Mouse (Mus musculus): ENCODE data around the gene Msln. TPM values are rescaled to one million over a fixed set of nuclear protein-coding genes. Genes with fewer than 3 reads are reported as not detected.

Msln gene
- polyA plus RNA-seq, 1 experiment: 23.6 TPM

GRCm38 (mm10) chr17:25775318-25776062, 21.3 kb upstream of the Msln start:
- Histone ChIP-seq H3K4me3 (ENCODE audit: control insufficient read depth, insufficient read depth, low read length) (no peak overlapping the region), H3K27ac (ENCODE audit: control insufficient read depth, insufficient read depth, low read length) (no peak overlapping the region), H3K27me3 (ENCODE audit: control insufficient read depth, insufficient read depth, low read length) (no peaks in the 10 kb centered on the region), H3K4me1 (replicated peaks; ENCODE audit: control insufficient read depth, insufficient read depth, low read length) (peaks cover 8% of the 10 kb centered on the region), H3K36me3 (ENCODE audit: control insufficient read depth, insufficient read depth, low read length) (no peaks in the 10 kb centered on the region)
- no peak for DNase-seq
- 79% methylated on average over 10 of the region's 10 CpGs for WGBS
- no peak for TF ChIP-seq POLR2A (IDR thresholded peaks at IDR 0.05; ENCODE audit: control insufficient read depth, extremely low read depth, insufficient read depth, low read length, poor library complexity)
- TF ChIP-seq CTCF (IDR thresholded peaks at IDR 0.05; ENCODE audit: borderline replicate concordance, control insufficient read depth, extremely low read depth, insufficient read depth, low read length, poor library complexity): no peak

DNA sequence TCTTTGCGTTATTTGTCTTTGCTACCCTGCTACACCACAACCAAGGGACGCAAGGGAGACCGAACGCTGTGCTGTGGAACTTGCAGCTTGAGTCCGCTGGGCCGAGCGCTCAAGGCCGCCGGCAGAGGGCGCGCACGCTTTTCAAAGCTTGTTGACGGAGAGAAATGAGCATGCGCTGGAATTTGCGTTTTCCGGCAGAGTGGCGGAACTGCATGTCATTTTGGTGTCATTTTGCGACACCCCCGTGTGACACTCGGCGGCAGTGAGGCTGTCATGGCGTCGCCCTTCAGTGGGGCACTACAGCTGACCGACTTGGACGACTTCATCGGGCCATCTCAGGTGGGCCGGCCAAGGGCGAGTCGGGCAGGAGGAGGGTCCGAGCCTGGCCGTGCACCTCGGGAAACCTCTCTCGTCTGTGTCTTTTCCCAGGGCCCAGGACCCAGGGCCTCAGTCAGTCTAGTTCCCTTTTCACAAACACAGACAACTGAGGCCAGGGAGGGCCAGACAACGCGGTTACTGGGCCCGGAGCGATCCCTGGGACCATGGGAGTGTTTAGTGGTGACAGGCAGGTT, 19.5 kb upstream of the Msln start, which contains the start of gene Narfl:
Gene Narfl (plus strand): TSS at position 228 of the 572 bp plus-strand sequence.
- Histone ChIP-seq H3K4me3 (ENCODE audit: control insufficient read depth, insufficient read depth, low read length) (peak within 1 kb of the TSS; percentile 82), H3K4me1 (replicated peaks; ENCODE audit: control insufficient read depth, insufficient read depth, low read length) (peaks cover 8% of the 10 kb centered on the region), H3K36me3 (ENCODE audit: control insufficient read depth, insufficient read depth, low read length) (no peaks in the 10 kb centered on the region), H3K27ac (ENCODE audit: control insufficient read depth, insufficient read depth, low read length) (no peak within 1 kb of the TSS), H3K27me3 (ENCODE audit: control insufficient read depth, insufficient read depth, low read length) (no peaks in the 10 kb centered on the region)
- TF ChIP-seq POLR2A (IDR thresholded peaks at IDR 0.05; ENCODE audit: control insufficient read depth, extremely low read depth, insufficient read depth, low read length, poor library complexity) (peak; percentile 60; the same call in 1 of the 2 replicates), CTCF (IDR thresholded peaks at IDR 0.05; ENCODE audit: borderline replicate concordance, control insufficient read depth, extremely low read depth, insufficient read depth, low read length, poor library complexity) (peak; percentile 98)
- WGBS: under 1% methylated on average over 37 of the region's 37 CpGs
- DNase-seq: peak; percentile 97

- no peak overlapping the region for H3K4me3 ChIP-seq (ENCODE audit: control insufficient read depth, insufficient read depth, low read length)
- 56% methylated on average over 9 of the region's 9 CpGs for WGBS
- TF ChIP-seq CTCF (IDR thresholded peaks at IDR 0.05; ENCODE audit: borderline replicate concordance, control insufficient read depth, extremely low read depth, insufficient read depth, low read length, poor library complexity) (no peak), POLR2A (IDR thresholded peaks at IDR 0.05; ENCODE audit: control insufficient read depth, extremely low read depth, insufficient read depth, low read length, poor library complexity) (no peak)
- H3K27me3 ChIP-seq (ENCODE audit: control insufficient read depth, insufficient read depth, low read length): no peaks in the 10 kb centered on the region
- peaks cover 5% of the 10 kb centered on the region for H3K4me1 ChIP-seq (replicated peaks; ENCODE audit: control insufficient read depth, insufficient read depth, low read length)
- H3K27ac ChIP-seq (ENCODE audit: control insufficient read depth, insufficient read depth, low read length): no peak overlapping the region
- DNase-seq: no peak
- H3K36me3 ChIP-seq (ENCODE audit: control insufficient read depth, insufficient read depth, low read length): no peaks in the 10 kb centered on the region
Measured at GRCm38 (mm10) chr17:25769331-25769730, 15.2 kb upstream of the Msln start.

GRCm38 (mm10) chr17:25765886-25766285, 11.7 kb upstream of the Msln start:
- TF ChIP-seq CTCF (IDR thresholded peaks at IDR 0.05; ENCODE audit: borderline replicate concordance, control insufficient read depth, extremely low read depth, insufficient read depth, low read length, poor library complexity) (no peak), POLR2A (IDR thresholded peaks at IDR 0.05; ENCODE audit: control insufficient read depth, extremely low read depth, insufficient read depth, low read length, poor library complexity) (no peak)
- Histone ChIP-seq H3K4me1 (replicated peaks; ENCODE audit: control insufficient read depth, insufficient read depth, low read length) (no peaks in the 10 kb centered on the region), H3K36me3 (ENCODE audit: control insufficient read depth, insufficient read depth, low read length) (no peaks in the 10 kb centered on the region), H3K4me3 (ENCODE audit: control insufficient read depth, insufficient read depth, low read length) (no peak overlapping the region), H3K27ac (ENCODE audit: control insufficient read depth, insufficient read depth, low read length) (no peak overlapping the region), H3K27me3 (ENCODE audit: control insufficient read depth, insufficient read depth, low read length) (no peaks in the 10 kb centered on the region)
- DNase-seq: no peak
- WGBS: 78% methylated on average over 5 of the region's 5 CpGs

- Histone ChIP-seq H3K27me3 (ENCODE audit: control insufficient read depth, insufficient read depth, low read length) (no peaks in the 10 kb centered on the region), H3K36me3 (ENCODE audit: control insufficient read depth, insufficient read depth, low read length) (no peaks in the 10 kb centered on the region), H3K4me3 (ENCODE audit: control insufficient read depth, insufficient read depth, low read length) (no peak overlapping the region), H3K27ac (ENCODE audit: control insufficient read depth, insufficient read depth, low read length) (no peak overlapping the region), H3K4me1 (replicated peaks; ENCODE audit: control insufficient read depth, insufficient read depth, low read length) (no peaks in the 10 kb centered on the region)
- TF ChIP-seq CTCF (IDR thresholded peaks at IDR 0.05; ENCODE audit: borderline replicate concordance, control insufficient read depth, extremely low read depth, insufficient read depth, low read length, poor library complexity) (no peak), POLR2A (IDR thresholded peaks at IDR 0.05; ENCODE audit: control insufficient read depth, extremely low read depth, insufficient read depth, low read length, poor library complexity) (no peak)
- DNase-seq: no peak
- WGBS: 53% methylated on average over 3 of the region's 3 CpGs
Measured at GRCm38 (mm10) chr17:25762591-25762990, 8.4 kb upstream of the Msln start.

- H3K36me3 ChIP-seq (ENCODE audit: control insufficient read depth, insufficient read depth, low read length): no peaks in the 10 kb centered on the region
- H3K4me1 ChIP-seq (replicated peaks; ENCODE audit: control insufficient read depth, insufficient read depth, low read length): no peaks in the 10 kb centered on the region
- no peak for TF ChIP-seq CTCF (IDR thresholded peaks at IDR 0.05; ENCODE audit: borderline replicate concordance, control insufficient read depth, extremely low read depth, insufficient read depth, low read length, poor library complexity)
- no peak for TF ChIP-seq POLR2A (IDR thresholded peaks at IDR 0.05; ENCODE audit: control insufficient read depth, extremely low read depth, insufficient read depth, low read length, poor library complexity)
- 77% methylated on average over 4 of the region's 4 CpGs for WGBS
- no peak overlapping the region for H3K27ac ChIP-seq (ENCODE audit: control insufficient read depth, insufficient read depth, low read length)
- no peak overlapping the region for H3K4me3 ChIP-seq (ENCODE audit: control insufficient read depth, insufficient read depth, low read length)
- no peak for DNase-seq
- H3K27me3 ChIP-seq (ENCODE audit: control insufficient read depth, insufficient read depth, low read length): no peaks in the 10 kb centered on the region
Measured at GRCm38 (mm10) chr17:25761561-25761970, 7.4 kb upstream of the Msln start.
